Mouse (Mus musculus) liver, adult 2 months (tissue): ENCODE data around the gene Fyb. TPM values are rescaled to one million over a fixed set of nuclear protein-coding genes. Genes with fewer than 3 reads are reported as not detected.

ENCODE experiments used
- DNase-seq: peaks from one replicate; pipeline ENCODE4 v3.0.0-alpha.2; 2011; ENCODE audit warnings: low read depth, low spot score; ENCODE audit errors: extremely low read depth
- H3K27ac ChIP-seq: fragments of 200-500 bp; replicated peaks from 2 replicates; pipeline ENCODE4 v1.5.1; 2012; ENCODE audit warnings: low read depth, mild to moderate bottlenecking, control low read depth, inconsistent platforms, low read length; ENCODE audit not compliant: insufficient read depth
- H3K27me3 ChIP-seq: fragments of 200-500 bp; 2 replicates; pipeline ENCODE4 v1.6.1; 2012; ENCODE audit warnings: mild to moderate bottlenecking, moderate library complexity, low read length, inconsistent platforms; ENCODE audit not compliant: control insufficient read depth, insufficient read depth
- H3K36me3 ChIP-seq: fragments of 200-500 bp; 2 replicates; pipeline ENCODE4 v1.6.1; 2012; ENCODE audit warnings: low read length, inconsistent platforms; ENCODE audit not compliant: control insufficient read depth, insufficient read depth
- H3K4me1 ChIP-seq: fragments of 200-500 bp; 2 replicates; pipeline ENCODE4 v1.6.1; 2011; ENCODE audit warnings: low read length; ENCODE audit not compliant: control insufficient read depth, insufficient read depth
- H3K4me3 ChIP-seq: fragments of 200-500 bp; 2 replicates; pipeline ENCODE4 v1.5.1; 2011; ENCODE audit warnings: low read depth, mild to moderate bottlenecking, control low read depth, low read length, moderate library complexity; ENCODE audit not compliant: insufficient read depth
- H3K79me2 ChIP-seq: fragments of 200-500 bp; 2 replicates; pipeline ENCODE4 v1.6.1; 2012; ENCODE audit warnings: inconsistent platforms, mild to moderate bottlenecking, low read length, moderate library complexity; ENCODE audit not compliant: control insufficient read depth, insufficient read depth
- H3K9ac ChIP-seq: fragments of 200-500 bp; 2 replicates; pipeline ENCODE4 v1.6.1; 2012; ENCODE audit warnings: low read depth, mild to moderate bottlenecking, control low read depth, inconsistent platforms, low read length
- CTCF ChIP-seq: fragments of 200-500 bp; IDR thresholded peaks from 2 replicates; pipeline ENCODE4 v1.5.1; 2011; ENCODE audit warnings: low read depth, low read length, control low read depth
- POLR2A ChIP-seq: fragments of 200-500 bp; IDR thresholded peaks from 2 replicates; pipeline ENCODE4 v1.6.1; 2011; ENCODE audit warnings: low read length, control low read depth; ENCODE audit not compliant: insufficient read depth; ENCODE audit errors: extremely low read depth
- WGBS: fragments of 180-500 bp; shearing (Covaris S2); methylation state at CpG from one replicate; pipeline ENCODE4 v1.1.7; 2018; 5-methylcytosine and 5-hydroxymethylcytosine counted together
- polyA plus RNA-seq: library from polyadenylated mRNA; depleted of rRNA; stranded (reverse); fragments of >200 nt; gene quantifications from 2 replicates; pipeline ENCODE4 v1.2.3, GENCODE M21; 2012
- total RNA-seq: library from RNA; depleted of rRNA; stranded (reverse); fragments of >200 nt; gene quantifications from 2 replicates; pipeline ENCODE4 v1.2.3, GENCODE M21; 2014

Gene Fyb
- total and polyA plus RNA-seq, 2 experiments = 42.3 to 98.2 TPM

DNA sequence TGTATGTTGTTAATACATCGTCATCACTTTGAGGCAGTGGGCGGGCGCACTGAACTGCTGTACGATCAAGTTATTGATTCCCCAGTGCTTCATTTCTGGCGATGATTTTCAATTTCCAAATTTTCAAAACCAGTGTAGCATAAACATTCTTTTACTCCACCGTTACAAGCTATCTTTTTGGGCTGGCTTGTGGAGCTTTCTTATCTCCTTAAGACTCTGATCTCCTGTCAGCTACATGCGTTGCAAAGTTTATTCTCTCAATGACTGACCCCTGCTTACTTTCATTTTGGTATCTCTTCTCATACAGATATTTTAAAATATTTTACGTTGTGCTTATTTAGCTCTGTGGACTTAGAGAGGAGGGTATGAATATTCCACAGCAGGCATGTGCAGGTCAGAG lies 11.9 kb downstream of the Fyb start:
- H3K27ac ChIP-seq = no peak overlapping the region
- no peaks in the 10 kb centered on the region for H3K79me2 ChIP-seq
- H3K27me3 ChIP-seq = no peaks in the 10 kb centered on the region
- no peaks in the 10 kb centered on the region for H3K36me3 ChIP-seq
- no peaks in the 10 kb centered on the region for H3K4me1 ChIP-seq
- DNase-seq = no peak
- TF ChIP-seq POLR2A = no peak
- TF ChIP-seq CTCF = no peak
- H3K4me3 ChIP-seq = no peak overlapping the region
- H3K9ac ChIP-seq = no peak overlapping the region
- WGBS = 78% methylated on average over 8 of the region's 8 CpGs

GRCm38 (mm10) chr15:6539639-6540338 lies 17.1 kb downstream of the Fyb start:
- DNase-seq = no peak
- no peaks in the 10 kb centered on the region for H3K79me2 ChIP-seq
- H3K4me3 ChIP-seq = no peak overlapping the region
- H3K27me3 ChIP-seq = no peaks in the 10 kb centered on the region
- H3K9ac ChIP-seq = no peak overlapping the region
- no peaks in the 10 kb centered on the region for H3K36me3 ChIP-seq
- no peak overlapping the region for H3K27ac ChIP-seq
- H3K4me1 ChIP-seq = no peaks in the 10 kb centered on the region
- WGBS = 51% methylated on average over 7 of the region's 7 CpGs
- TF ChIP-seq CTCF (no peak), POLR2A (no peak)

DNA sequence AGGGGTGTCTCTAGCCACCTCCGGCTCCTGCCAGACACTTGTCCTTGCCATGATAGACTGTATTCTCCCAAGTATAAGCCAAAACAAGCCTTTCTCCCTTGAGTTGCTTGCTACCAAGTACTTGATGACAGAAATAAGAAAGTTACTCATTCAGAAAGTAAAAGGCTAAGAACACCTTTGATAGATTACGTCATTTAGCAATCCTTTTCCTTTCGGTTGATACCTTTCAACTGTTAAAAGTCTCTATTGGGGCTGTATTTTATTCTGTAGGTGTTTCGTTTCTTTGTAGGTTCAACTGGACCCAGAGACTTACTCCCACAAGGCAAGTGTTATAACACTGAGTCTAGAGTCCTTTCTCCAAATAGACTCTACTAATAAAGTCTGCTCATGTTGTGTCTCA lies 26.3 kb downstream of the Fyb start:
- no peak for DNase-seq
- WGBS = 97% methylated on average over 4 of the region's 4 CpGs

GRCm38 (mm10) chr15:6551875-6552274 lies 29.2 kb downstream of the Fyb start:
- no peaks in the 10 kb centered on the region for H3K36me3 ChIP-seq
- TF ChIP-seq CTCF (no peak), POLR2A (no peak)
- H3K27me3 ChIP-seq = peaks cover 2% of the 10 kb centered on the region; the same call in 1 of the 2 replicates
- no peaks in the 10 kb centered on the region for H3K79me2 ChIP-seq
- H3K4me1 ChIP-seq = no peaks in the 10 kb centered on the region
- H3K4me3 ChIP-seq = no peak overlapping the region
- H3K9ac ChIP-seq = no peak overlapping the region
- WGBS = 90% methylated on average over 7 of the region's 7 CpGs
- H3K27ac ChIP-seq = no peak overlapping the region
- no peak for DNase-seq

More for the DNA sequence above, 26.3 kb downstream of the Fyb start:
- TF ChIP-seq POLR2A = no peak
- no peak for TF ChIP-seq CTCF
- Histone ChIP-seq H3K4me3 (no peak overlapping the region), H3K27me3 (peaks cover 2% of the 10 kb centered on the region; the same call in 1 of the 2 replicates), H3K9ac (no peak overlapping the region), H3K36me3 (no peaks in the 10 kb centered on the region), H3K27ac (no peak overlapping the region), H3K4me1 (no peaks in the 10 kb centered on the region), H3K79me2 (no peaks in the 10 kb centered on the region)

DNA sequence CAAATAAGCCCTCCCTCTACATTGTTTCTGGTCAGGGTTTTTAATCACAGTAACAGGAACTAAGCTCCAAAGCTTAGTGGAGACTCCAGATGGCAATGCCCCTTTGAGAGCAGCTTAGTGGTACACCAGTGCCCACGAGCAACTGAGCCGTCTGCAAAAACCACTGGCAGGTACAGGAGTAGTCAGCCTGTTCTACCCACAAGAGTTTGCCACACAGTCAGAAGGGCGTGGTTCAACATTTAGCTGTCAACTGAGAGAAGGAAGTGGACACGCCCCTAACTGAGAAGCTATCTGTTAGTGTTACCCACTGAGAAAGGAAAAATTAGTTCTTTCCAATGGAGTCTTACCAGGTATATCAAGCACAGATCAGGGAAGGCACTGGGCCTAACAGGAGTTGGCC lies 32.1 kb downstream of the Fyb start:
- DNase-seq = no peak
- Histone ChIP-seq H3K4me1 (no peaks in the 10 kb centered on the region), H3K27ac (no peak overlapping the region; the same call in 1 of the 2 replicates), H3K9ac (no peak overlapping the region), H3K27me3 (no peaks in the 10 kb centered on the region), H3K79me2 (no peaks in the 10 kb centered on the region), H3K4me3 (no peak overlapping the region), H3K36me3 (no peaks in the 10 kb centered on the region)
- WGBS = 84% methylated on average over 4 of the region's 4 CpGs
- TF ChIP-seq CTCF = no peak
- no peak for TF ChIP-seq POLR2A

DNA sequence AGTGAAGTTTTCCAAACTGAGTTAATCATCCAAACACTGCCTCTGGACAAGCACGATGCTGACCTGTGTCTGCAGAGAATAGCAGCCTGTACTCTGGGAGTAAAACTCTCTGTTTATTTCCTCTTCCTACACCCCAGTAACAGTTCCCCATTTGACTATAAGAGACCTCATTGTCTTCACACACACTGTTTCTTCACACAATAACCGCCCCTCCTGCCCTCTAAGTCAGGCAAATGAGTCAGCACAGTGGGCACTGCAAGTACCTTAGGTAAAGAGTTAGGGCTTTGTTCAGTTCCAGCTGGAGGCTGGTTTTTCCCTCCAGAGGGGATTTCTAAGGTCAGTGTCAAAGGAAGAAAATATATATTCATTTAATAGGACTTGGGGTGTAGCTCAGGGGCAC lies 32.9 kb downstream of the Fyb start:
- no peaks in the 10 kb centered on the region for H3K27me3 ChIP-seq
- DNase-seq = no peak
- H3K27ac ChIP-seq = no peak overlapping the region
- H3K4me1 ChIP-seq = no peaks in the 10 kb centered on the region
- H3K9ac ChIP-seq = no peak overlapping the region
- no peak for TF ChIP-seq POLR2A
- no peak for TF ChIP-seq CTCF
- H3K36me3 ChIP-seq = no peaks in the 10 kb centered on the region
- H3K79me2 ChIP-seq = no peaks in the 10 kb centered on the region
- WGBS = 89% methylated on average over 2 of the region's 2 CpGs
- no peak overlapping the region for H3K4me3 ChIP-seq
